Mouse (Mus musculus) fat pad, adult 2 months (tissue): Measurements from ENCODE around the gene Olfr373.
"Not testable (repeated sequence)": the region's sequence is repeated elsewhere in the genome, so short reads cannot be mapped to it uniquely, and the experiment has no call there.

ENCODE experiments used
- DNase-seq: peaks from one replicate; pipeline ENCODE4 v3.0.0-alpha.2; 2011; ENCODE audit warnings: low read depth, low spot score; ENCODE audit errors: extremely low read depth

Olfr373 gene

DNA sequence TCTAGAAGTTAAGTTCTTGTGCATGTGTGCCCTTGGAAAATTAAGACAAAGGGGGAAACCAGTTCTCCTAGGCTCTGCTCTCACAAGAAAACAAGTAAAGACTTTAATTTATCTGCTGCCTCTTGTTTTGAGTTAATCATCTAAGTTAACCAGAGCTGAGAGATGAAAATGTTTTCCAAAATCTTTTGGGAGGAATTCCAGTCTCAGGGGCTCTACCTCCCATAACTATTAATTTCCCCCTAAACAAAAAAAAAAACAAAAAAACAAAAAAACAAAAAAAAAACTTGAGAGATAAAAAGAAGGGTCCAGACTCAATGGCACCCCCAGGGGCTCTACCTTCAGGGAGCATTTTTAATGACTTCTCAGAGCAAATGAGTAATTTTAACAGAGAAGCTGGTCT lies at the start of gene Olfr373:
Gene Olfr373 (plus strand): TSS at position 301 of the 400 bp plus-strand sequence.
- DNase-seq: not testable (repeated sequence)

DNA sequence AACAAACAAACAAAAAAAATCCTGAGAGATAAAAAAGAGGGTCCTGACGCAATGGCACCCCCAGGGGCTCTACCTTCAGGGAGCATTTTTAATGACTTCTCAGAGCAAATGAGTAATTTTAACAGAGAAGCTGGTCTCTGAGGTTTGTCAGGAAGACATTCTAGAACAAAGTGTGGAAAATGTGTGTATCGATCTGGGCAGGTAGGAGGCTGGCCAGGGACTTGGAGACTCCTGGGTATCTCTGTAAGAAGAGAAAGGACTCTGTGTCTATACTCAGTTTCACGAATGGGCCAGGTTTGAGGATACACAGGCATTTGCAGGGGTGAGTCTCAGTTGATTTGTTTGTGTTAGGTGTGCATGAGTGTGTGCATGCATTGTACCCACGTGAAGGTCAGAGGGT lies 42.1 kb upstream of the Olfr373 start, which contains the start of gene Olfr372:
Gene Olfr372 (plus strand): TSS at position 301 of the 400 bp plus-strand sequence.
- DNase-seq: not testable (repeated sequence)

DNA sequence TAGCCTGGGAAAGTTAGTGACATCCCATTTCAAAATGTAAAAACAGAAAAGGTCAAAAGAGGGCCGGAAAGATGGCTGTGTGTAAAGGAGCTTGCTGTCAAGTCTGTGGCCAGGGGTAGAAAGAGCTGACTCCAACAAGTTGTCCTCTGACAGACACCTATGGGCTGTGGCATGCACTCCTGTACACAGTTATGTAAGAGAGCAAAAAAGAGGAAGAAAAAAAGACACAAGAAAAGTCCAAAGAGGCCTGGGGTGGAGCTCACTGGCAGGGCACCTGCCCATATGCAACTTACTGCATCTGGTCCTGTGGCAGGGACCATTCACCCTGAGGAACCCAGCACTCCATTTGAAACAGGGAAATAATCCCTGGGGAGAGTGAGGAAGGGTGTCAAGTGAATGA lies 40.5 kb upstream of the Olfr373 start:
- DNase-seq: no peak

DNA sequence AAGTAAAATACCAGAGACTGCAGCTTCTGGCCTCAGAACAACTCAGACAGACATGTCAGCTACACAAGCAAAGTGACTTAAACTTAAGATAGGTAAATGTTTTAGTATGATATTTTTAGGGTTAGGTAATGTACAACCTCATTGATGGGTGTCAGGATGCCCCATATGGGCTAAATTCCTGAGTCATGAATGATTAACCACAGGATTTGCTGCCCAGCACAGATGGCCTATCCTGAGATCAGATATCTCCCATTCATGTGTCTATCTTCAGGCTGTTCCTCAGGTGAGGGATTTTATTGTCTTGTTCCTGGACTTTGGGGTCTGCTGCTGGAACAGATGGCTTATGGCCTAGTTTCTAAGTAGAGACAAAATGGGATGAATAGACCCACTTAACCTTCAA lies 28.3 kb upstream of the Olfr373 start:
- not testable (repeated sequence) for DNase-seq

DNA sequence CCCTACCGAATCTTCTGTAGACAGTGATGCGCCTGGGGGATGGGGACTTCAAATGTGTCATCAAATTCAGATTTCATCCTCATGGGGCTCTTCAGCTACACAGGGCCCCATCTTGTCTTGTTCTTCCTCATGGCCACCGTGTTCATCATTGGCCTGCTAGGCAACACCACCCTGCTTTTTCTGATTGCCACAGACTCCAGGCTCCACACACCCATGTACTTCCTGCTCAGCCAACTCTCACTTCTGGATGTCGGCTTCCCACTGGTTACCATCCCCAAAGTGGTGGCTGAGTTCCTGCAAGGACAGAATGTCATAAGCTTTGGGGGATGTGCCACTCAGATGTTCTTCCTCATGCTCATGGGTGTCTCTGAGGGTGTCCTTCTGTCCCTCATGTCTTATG lies 25.3 kb upstream of the Olfr373 start:
- not testable (repeated sequence) for DNase-seq

DNA sequence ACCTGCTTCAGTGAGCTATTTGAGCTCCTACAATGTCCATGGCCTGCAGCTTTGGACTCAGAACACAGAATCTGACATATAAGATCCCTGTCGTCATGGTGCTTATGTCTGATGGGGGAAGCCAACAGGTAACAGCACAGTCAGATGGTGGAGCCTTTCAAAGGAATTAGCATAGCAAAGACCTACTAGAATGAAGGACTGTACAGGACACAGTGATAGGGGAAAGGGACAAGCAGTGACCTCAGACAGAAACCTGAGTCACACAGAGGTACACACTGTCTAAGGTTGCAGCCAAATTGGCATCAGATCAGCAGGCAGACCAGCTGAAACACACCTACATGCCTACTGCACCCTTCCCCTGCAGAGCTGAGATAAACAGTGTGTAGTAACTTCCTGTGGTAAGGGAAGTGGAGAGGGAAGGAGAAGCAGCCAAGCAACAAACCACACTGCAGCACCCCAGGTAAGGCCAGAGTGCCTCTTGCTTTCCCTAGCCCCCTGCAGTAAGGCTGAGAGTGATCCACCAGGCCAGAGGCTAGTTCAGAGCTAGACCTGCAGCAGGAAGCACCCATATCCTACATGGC lies 16.1 kb upstream of the Olfr373 start:
- not testable (repeated sequence) for DNase-seq

DNA sequence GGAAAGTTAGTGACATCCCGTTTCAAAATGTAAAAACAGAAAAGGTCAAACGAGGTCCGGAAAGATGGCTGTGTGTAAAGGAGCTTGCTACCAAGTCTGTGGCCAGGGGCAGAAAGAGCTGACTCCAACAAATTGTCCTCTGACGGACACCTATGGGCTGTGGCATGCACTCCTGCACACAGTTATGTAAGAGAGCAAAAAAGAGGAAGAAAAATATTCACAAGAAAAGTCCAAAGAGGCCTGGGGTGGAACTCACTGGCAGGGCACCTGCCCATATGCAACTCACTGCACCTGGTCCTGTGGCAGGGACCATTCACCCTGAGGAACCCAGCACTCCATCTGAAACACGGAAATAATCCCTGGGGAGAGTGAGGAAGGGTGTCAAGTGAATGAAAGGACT lies 1.8 kb downstream of the Olfr373 start:
- no peak for DNase-seq

DNA sequence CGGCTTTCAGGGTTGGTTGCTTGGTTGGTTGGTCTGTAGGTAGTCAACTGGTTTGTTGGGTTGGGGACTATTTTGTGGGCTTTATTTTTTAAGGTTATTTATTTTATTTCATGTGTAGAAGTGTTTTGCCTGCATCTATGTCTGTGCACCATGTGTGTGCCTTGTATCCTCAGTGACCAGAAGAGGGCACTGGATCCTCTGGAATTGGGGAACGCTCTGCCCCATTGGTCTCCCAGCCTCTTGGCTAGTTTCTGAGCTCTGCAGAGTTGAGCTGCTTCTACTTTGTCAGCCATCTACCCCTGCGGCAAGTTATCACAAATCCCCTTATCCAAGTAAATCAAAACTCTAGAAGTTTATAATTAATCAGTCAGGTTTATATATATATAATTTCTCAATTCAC lies 4.6 kb downstream of the Olfr373 start:
- DNase-seq: not testable (repeated sequence)

DNA sequence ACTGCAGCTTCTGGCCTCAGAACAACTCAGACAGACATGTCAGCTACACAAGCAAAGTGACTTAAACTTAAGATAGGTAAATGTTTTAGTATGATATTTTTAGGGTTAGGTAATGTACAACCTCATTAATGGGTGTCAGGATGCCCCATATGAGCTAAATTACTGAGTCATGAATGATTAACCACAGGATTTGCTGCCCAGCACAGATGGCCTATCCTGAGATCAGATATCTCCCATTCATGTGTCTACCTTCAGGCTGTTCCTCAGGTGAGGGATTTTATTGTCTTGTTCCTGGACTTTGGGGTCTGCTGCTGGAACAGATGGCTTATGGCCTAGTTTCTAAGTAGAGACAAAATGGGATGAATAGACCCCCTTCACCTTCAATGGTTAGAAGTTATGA lies 13.7 kb downstream of the Olfr373 start:
- not testable (repeated sequence) for DNase-seq

DNA sequence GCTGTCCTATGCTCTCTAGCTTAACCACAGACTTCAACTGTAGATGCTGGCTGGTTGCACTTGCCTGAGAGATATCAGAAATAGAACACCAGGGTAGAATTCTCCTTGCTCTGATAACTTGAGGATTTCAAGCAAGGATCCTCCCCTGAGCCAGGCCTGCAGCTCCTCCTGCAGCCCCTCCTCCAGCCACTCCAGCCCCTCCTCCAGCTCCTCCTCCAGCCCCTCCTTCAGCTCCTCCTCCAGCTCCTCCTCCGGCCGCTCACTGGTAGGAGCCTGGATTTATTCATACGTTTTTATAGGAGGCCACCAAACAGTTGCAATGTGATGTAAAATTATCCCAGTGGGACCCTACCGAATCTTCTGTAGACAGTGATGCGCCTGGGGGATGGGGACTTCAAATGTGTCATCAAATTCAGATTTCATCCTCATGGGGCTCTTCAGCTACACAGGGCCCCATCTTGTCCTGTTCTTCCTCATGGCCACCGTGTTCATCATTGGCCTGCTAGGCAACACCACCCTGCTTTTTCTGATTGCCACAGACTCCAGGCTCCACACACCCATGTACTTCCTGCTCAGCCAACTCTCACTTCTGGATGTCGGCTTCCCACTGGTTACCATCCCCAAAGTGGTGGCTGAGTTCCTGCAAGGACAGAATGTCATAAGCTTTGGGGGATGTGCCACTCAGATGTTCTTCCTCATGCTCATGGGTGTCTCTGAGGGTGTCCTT lies 16.6 kb downstream of the Olfr373 start:
- DNase-seq: not testable (repeated sequence)

DNA sequence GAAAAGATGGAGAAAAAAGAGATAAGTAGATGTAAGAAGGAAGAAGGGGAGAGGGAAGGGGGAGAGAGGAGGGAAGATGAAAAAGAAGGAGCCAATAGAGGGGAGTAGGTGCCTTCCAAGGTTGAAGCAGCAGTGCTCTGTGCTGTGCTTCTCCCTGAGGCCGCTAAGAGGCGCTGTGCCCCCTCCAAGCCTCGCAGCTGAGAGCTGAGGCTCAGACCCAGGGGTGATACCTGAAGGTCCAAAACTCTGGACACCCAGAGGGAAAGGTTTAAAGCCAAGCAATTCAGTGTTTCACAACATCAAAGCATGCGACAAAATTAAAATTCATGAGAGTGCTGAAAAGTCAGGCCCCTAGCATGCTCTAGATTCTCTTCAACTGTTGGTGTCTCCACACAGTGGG lies 22.2 kb downstream of the Olfr373 start:
- DNase-seq: no peak

DNA sequence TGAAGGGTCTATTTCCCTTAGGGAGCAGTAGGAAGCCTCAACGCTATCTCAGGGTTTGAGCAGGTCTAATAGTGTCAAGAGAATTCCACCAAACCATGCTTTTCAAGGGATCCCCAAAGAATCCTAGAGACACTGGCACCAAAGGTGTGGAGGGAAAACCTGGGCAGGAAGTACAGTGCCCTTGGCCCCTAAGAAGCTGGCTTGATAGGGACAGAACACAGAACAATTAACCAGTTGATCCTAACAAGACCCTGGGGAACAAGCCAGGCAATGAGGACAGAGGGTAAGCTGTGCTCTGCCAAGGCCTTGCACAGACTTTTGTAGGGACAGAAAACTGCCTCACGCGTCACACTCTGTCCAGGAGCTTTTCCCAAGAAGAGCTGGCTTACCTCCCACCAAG lies 23.8 kb downstream of the Olfr373 start, which contains the start of gene Olfr374:
Gene Olfr374 (plus strand): TSS at position 301 of the 400 bp plus-strand sequence.
- DNase-seq: no peak

DNA sequence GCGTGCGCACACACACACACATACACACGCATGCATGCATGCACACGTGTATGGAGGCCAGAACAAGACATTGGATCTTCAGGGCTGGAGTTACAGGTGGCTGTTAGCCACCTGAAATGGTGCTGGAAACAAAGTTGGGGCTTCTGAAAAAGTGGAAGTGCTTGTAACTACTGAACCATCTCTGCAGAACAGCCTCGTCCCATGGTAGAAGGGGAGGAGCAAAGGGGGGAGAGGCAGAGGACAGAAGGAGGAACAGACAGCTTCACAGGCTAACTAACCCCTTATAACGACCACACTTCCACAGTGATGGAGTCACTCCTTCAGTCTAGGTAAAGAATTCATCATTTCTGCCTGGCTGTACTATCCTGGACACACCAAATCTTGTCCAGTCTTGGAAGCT lies 27.9 kb downstream of the Olfr373 start:
- no peak for DNase-seq

DNA sequence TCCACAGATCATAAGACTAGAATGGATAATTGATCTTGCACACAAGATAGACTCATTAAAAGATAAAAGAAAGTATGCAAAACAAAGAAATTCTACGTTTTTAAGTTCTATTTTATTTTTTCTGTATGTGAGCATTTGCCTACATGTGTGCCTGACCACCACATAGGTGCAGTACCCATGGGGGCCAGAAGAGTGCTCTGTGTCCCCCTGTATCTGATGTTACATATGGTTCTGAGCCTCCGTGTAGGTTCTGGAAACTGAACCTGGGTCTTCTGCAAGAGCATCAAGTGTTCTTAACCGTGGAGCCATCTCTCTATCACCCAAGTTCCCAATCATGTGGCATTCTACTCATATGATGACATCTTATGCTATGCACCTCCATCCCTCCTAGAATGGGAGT lies 29.5 kb downstream of the Olfr373 start:
- DNase-seq: no peak

DNA sequence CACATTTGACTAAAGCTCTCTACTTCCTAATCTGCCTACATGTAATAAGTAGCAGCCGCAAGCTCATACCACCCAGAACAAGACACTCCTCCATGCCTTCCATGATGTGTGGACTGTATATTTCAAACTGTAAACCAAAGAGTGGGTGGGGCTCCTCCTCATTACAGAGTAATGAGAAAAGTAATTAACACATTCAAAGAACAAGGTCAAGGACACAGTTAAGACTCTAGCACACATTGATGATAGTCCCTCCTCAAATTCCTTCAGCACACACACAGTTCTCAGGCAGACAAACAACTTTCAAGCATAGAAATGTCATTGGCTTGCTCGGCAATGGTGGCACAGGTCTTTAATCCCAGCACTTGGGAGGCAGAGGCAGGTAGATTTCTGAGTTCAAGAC lies 32.2 kb downstream of the Olfr373 start:
- no peak for DNase-seq

DNA sequence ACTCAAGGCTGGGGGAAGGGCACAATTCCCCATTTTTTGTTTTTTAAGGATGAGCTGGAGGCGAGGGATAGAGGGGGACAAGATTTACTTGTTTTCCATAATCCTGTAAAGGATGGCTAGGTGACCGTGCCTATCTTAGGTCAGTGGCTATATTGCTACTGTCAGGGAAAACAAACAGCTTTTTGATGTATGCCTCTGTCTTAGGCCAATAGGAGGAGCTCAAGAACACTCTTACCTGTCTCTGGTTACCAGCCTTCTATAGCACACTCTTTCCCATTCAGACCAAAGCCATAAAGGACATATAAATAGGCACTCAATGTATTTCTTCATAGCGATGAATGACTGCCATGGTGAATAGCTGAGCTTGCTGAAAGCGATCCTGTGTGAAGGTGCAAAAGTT lies 35.6 kb downstream of the Olfr373 start:
- no peak for DNase-seq

DNA sequence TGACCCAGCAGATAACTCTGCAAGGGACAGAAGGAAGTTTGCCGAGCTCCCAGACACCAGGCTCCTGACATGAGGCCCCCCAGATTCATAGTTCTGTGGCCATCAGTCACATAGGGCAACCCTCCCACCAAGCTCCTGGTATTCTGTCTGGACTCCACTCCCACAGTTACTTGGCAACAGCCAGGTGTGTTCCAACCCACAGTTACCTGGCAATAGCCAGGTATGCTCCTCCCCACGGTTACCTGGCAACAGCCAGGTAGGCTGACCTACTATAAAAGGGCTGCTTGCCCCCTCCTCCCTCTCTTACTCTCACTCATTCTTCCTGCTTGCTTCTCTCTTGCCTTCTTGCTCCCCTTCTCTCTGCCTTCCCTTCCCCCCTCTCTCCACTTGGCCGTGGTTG lies 38.5 kb downstream of the Olfr373 start:
- not testable (repeated sequence) for DNase-seq

DNA sequence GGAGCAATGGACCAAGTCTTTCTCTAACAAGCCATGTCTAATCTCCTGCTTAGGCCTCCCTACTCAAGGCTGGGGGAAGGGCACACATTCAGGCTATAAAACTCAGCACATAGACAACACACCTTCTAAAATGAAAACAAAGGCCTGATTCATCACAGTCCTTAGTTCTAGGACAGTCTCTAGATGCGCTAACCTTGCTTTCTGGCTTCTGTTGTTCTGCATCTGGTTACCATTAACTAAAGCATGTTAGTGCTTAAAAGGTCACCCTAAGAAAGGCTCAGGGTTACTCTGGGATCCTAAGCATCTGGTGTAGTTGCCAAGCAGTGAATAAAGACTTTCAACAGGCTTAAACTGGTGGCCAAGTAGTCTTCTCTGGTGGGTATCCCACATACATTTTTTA lies 39.0 kb downstream of the Olfr373 start:
- DNase-seq: no peak

DNA sequence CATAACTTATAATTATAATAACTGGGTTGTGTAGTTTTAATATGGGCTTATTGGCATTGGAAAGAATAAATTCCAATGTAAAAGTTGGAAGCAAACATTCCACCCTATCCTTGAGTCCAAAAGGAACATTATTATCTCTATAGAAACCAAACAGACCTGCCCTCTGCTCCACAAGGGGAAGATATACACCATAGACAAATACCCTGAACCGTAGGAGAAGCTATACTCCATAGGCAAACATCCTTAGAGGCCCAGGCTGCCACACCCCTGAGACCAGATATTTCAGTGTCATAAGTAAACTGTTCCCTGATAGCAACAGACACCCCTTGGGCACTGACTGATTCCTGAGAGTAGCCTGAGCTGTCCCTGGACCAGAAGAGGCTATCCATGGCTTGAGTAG lies 44.9 kb downstream of the Olfr373 start:
- no peak for DNase-seq

DNA sequence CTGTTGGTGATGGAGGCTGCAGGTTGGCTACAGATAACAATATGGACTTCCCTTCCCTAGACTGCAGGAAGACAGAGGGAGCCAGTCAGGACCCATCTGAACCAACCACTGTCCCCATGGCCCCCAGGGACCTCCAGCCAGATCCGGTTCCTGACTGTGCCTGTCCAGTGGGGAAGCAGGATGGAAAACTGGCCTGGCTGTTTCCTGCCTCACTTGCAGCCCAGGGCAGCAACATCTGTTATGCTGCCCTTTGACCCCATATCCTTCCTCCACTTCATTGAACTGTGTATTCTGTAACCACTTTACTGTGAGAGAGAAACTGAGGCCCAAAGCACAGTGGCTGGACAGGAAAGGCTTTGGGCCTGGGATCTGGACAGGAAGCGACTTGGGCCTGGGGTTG lies 48.3 kb downstream of the Olfr373 start:
- no peak for DNase-seq

DNA sequence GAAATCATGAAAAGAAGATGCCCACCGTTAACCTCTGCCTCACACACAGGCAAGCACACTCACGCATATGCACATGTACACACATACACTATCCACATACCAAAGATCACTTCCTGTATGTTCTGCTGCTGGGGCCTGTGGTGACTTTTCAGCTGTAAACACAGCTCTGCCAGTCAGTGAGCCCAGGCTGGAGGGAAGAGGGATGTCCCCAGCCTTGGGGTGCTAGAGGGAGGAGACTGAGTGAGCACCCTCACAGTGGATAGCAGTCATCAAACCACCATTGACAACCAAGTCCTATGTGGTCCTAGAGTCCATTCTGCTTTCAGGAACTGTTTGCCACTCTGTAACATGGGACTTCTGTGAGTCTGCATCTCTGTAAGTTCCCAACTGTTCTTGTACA lies 48.9 kb downstream of the Olfr373 start:
- DNase-seq: no peak

DNA sequence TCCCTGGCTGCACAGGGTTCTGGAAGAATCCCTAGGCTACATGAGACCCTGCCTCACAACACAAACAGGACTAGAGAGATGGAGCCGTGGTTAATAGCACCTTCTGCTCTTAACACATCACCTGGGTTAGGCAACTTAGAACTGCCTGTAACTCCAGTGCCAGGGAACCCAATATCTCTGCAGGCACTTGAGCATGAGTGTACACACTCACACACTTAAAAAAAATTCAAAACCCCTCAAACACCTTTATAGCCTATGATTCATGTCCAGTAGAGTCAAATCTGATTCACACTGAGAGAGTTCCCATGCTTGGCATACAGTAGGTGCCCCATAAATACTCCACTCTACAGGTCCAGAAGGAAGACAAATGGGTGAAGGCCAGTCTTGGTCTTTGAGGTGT lies 49.4 kb downstream of the Olfr373 start:
- no peak for DNase-seq

DNA sequence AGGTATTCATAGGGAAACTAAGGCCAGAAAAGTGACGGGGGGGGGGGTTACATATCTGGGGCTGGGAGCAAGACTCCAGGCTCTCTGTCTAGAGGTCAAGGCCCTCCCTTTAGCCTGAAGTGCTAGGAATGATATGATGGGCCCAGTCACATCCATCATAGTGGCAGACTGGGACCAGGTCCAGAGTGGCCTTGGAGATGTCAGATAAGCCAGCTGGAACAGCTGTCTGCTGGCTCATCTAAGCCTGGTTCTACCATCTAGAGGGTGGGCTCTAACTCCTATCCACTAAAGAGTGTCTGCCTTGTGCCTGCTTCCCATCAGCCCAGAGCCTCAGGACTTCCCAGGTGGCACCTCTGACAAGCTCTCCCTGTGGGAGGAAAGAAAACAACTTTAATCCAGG lies 49.9 kb downstream of the Olfr373 start:
- DNase-seq: no peak
